Mouse (Mus musculus) retina, postnatal 1 day (tissue): ENCODE data around the gene Itga1.

ENCODE experiments used
- DNase-seq: peaks from one replicate; pipeline ENCODE4 v3.0.0-alpha.2; 2012

The Itga1 gene

DNA sequence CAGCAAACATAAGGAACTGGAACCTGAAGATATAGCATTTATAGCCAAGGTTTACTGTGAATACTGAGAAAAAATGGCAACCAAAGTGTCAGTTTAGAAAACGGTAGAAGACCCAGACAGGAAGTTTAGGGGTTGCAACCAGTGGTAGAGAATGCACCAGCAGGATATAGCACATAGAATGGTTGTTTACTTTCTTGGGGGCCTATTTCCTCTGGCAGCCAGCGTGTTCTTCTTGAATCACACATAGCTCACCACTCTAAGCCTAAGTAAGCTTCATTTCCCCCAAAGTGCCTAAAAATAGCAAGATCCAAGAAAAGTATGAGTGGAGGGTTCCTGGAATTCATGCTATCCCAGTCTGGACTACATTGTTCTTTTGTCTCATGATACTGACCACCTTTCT, 59.1 kb downstream of the Itga1 start:
- no peak for DNase-seq

DNA sequence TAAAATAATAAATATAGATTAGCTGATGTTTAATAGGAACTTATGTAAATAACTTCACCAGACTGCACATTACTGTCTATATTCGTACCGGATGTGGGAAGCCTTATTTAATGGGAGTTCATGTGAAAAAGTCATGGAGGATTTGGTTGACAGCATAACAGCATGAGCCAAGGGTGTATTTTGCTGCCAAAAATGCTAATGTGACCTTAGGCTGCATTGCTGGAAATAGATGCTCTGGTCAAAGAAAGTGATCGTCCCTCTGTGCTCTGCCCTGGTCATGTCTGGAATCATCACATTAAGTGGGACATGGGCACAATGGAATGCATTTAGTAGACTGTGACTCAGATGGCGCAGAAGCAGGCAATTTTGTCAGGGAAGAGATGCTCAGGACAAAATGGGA, 64.5 kb downstream of the Itga1 start:
- peak; percentile 18 for DNase-seq

DNA sequence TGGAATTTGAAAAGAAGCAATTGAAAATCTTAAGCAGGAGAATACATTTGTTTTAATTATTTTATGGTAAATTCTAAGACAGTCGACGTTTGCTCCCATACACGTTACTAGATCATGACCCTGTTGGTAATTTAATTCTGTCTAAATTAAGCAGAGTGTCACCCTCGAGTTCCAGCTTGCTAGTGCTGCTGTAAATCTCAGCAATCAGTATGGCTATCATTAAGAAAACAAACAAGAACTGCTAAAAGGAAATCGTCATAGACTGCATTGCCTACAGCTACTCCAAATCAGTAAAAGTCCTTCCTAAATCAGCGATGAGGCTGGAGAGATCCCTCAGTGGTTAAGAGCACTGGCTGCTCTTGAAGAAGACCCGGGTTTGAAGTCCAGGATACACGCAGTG, 66.4 kb downstream of the Itga1 start:
- no peak for DNase-seq

DNA sequence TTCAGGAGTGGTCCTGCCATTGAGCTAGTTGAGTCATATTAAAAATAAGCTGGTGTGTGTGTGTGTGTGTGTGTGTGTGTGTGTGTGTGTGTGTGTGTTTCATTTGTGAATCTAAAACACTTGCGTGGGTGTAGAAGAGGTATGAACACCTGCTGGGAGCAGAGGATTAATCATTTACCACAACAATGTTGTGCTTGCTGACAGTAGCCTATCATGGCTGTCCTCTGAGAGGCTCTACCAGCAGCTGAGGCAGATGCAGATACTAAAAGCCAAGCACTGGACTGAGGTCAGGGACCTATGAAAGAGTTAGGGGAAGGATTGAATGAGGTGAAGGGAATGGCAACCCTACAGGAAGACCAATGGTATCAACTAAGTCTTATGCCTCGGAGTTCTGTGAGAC, 68.6 kb downstream of the Itga1 start:
- DNase-seq: no peak

DNA sequence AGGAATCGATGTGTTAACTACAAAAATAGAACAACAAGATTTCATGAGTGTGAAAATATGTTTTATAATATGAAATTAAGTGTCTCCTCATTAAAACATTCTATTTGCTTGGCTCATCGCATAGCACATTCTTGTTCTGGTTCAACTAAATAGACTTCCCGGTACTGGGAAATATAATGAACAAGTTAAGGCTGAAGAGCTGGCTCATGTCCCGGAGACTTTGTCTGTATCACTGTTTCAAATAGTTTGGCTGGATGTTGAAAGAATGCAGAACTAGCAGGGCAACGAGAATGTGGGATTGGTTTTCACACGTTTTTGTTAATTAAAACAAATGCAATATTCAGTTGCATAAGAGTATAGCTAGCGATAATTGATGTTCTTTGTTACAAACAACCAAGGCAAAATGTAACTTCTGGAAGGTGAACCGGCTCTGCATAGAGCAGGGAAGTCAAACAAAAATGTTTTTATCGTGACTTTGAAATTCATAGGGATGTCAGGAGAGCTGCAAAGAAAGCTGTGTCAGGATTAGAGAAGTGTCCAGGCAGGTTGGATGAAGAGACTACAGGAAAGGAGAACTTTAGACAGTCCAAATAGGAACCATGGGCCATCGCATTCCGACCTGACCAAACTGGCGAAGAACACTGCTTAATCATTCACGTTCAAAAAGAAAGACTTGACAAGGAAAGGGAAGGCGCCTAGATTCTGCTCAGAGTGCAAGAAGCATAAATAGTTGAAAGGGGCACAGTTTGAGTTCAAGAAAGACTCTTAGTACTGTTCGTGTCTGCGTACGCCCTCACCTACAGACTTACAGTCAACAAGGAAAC, 70.4 kb downstream of the Itga1 start:
- DNase-seq: no peak

DNA sequence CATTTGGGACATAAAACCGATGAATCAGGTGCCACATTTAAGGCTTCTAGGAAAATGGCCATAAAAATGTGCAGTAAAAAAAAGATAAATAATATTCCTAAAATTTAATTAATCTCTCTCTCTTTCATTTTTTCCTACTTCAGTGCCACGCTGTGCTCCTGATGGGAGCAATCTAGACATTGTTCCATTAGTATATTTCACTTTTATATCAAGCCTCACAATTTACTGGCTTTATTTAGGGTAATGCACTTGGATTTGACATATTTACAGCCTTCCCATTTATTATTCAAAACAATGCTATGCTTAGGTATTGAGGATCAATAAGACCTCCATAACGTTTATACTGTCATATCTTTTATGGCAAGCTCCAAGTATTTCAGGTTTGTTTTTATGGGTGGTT, 76.4 kb downstream of the Itga1 start:
- DNase-seq: no peak

DNA sequence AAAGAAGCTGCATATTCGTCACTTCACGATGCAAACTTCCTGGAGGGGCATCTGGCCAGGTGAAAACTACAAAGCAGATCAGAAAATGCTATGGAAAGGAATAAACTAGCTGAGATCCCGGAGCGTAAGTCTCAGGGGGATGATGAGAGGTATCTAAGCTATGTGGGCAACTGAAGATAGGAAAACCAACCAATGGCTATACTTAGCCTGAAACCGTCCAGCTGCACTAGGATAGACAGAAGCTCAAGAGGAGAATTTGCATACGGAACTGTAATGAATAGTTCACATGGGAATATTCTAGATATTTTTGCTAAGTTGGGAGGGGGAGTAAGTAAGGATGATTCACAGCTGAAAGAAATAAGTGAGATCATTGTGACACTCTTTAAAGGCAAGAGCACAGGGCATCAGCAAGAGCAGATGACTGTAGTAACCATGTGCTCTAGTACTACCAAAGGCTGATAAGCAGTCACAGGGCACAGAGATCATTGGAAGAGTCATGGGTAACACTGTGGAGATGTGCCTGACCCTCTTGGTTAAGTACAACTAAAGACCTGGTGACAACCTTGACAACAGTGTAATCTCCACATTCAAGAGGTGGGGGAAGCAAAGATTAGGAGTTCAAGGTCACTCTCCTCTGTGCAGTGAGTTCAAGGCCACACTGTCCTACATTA, 79.5 kb downstream of the Itga1 start:
- no peak for DNase-seq

DNA sequence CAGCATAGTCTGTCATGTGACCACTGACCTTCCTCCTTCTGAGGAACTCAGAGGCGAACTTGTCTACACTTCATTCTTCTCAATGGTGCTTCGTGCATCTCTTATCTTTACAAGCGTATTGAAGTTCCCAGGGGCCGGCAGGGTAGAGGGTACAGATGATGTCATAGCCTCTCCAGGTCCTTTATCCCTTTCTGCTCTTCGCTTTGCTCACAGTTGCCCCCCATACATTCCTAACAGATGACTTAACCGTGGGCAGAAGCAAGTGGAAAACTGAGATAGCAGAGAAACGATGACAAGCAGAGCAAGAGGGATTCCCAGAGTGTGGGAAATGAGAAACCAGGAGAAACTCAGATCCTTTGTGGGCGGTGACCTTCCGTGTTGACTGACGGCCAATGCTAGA, 80.4 kb downstream of the Itga1 start:
- no peak for DNase-seq

DNA sequence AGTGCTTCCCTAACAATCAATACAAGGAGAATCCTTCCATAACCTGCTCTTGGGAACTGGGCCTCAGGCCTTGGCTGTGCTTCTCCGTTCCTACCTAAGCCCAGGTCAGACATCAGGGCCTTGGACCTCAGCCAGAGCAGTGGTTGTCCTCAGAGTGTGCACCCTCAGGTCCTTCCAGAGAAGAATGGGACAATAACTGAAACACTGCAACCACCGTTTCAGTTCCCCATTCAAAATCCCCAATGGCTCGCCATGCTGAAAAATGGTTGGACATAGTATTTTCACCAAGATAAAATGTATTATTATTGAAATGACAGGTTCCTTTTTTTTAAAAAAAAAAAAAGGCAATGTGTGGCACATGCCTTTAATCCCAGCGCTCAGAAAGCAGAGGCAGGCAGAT, 81.0 kb downstream of the Itga1 start:
- DNase-seq: no peak

DNA sequence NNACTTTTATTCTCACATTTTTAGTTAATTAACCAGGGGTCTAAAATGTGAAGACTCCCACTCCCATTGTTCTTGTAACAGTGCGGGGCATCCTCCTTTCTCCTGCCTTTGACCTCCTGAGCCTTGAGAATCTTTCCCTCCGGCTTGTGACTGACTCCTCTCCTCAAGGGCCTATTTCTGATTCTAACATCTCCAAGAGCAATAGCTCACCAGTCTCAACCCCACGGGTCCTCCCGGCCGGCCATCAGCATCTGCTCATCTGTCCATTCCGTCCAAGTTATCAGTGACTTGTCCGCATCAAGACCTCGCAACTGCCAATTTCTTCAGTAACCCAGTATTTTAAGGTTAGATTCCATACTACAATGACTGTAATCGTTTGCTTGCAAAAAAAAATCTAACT, 84.2 kb downstream of the Itga1 start:
- no peak for DNase-seq

DNA sequence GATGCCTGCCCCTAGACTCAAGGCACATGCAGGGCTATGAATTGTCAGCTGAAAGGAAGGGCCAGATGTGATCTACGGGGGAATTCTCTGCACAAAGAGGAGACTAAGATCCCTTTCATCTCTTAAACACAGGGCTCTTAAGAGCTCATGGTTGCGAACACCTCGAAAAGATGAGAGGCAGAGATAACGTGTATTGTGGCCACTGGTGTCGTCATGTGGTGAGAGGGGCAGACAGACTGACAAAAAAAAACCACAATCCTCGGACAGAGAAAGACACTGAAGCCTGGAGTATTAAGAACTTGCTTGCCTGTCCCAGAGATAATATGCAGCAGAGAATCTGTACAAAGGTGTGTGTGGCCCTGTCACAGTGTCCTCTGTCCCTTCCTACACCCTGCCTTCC, 90.2 kb downstream of the Itga1 start:
- DNase-seq: no peak

DNA sequence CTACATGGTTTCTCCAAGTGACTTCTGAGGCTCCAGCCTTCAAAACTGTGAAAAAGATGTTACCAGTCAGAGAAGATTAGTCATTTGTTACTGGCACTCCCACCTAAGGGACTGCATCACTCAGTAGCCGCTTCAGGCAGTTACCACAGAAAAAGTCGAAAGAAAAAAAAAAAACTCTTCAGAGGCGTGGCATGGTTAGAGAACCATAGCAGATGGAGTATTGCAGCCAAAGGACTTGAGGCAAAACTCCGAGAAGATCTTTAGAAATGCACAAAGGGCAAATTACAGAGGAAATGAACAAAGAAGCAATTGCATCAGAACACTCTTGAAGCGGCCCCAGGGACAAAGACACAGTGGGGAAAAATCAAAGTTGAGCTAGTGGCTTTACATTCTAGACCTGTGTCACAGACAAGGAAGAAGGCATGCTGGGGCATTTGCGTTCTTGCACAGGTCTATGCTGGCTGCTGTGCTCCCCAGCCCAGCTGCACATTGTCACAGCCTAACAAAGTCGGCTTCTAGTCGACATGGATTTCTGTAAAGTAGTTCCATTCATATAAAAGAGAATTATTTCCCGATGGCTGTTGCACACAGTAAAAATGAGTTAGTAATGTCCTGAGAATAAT, 95.4 kb downstream of the Itga1 start:
- DNase-seq: no peak

DNA sequence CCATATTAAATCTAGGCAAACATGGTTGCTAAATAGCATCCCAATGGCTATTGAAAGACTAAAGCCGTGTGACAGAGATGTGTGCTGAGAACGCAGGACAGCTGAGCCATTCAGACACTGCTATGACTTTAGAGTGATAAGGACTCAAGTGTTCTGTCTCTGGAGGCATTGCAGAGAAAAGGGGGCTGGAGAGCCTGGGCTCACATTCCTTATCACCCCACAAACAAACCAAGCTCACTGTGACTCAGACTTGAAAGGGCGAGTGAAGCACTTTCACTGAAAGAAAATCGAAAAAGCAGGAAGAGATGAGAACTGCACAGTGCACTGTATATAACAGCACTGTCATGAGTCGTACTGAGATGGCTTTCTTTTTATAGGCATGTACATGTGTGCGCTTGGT, 96.4 kb downstream of the Itga1 start:
- DNase-seq: no peak

DNA sequence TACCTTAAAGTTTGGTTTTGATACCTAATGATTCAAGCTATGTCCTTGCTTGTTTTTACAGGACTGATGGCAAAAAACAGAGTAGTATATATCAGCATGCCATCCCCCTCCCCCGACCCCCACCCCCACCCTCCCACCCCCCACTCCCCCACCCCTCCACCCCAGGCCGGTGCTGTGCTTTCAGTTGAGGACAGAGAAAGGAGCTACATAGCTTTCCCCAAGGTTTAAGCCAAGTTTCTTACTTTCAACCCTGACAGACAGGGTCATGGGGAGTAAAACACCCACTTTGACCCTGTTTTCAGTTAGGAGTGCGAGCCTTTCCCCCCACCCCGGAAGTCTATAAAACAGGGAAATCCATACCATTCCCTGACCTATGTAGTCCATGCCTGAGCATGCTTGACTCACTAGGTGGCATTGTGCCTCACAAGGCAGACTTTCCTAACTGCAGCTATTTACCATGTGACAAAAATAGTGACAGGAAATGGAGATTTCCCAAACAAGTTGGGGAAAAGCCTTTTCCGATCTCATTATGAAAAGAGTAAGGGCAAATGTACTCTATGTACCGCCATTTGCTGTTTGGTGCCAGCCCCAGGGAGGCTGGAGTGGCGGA, 98.2 kb downstream of the Itga1 start:
- no peak for DNase-seq

DNA sequence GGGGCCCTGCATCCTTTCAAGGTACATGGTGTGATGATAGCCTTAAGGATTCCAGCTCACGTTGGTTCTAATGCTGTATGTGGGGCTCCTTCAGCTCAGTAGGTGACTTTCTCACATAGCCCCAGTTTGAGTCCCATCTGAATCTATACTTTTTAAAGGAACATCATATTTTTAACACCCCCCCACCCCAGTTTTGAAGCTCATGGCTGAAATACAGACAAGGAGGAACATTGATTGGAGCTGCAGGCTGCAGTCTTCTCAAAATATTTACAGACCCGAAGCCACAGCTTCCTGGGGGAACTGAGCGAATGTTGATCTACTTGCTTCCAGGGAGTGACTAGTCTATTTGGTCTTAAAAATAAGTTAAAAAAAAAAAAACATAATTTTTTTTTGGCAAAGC, 98.9 kb downstream of the Itga1 start:
- no peak for DNase-seq

DNA sequence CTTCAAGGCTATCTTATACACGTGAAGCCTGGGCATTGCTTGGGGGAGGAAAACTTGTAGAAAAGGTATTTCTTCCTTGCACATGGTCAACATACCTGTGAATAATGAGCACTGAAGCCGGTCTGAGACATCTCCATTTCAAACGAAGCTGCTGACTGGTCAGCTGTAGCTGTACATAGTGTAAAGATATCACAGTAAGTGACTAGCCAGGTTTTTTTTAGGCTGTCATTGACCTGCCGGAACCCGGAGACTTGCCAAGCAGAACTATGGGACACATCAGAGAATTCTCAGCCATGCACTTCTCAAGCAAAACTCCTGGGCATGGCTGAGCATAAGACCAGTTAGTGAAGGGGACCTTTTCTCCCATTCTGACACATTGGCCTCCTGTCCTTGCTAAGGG, 99.6 kb downstream of the Itga1 start:
- DNase-seq: no peak

DNA sequence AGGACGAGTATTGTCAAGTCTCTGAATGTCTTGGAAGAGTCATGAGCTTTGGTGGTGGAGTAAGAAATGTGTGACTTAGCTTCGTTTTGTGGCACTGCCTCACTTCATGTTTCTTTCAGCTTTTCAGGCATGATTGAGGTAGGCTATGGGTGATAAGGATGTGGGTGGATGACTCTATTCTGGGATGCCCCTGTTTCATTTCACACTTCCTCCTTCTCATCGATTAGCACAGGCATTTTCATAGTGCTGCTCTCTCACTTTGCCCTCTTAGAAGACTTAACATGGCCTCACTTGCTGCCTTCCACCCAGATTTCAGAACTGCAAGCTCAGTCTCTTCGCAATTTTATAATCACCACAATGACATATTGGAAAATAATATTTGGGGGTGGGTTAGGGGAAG, 102.2 kb downstream of the Itga1 start:
- no peak for DNase-seq

DNA sequence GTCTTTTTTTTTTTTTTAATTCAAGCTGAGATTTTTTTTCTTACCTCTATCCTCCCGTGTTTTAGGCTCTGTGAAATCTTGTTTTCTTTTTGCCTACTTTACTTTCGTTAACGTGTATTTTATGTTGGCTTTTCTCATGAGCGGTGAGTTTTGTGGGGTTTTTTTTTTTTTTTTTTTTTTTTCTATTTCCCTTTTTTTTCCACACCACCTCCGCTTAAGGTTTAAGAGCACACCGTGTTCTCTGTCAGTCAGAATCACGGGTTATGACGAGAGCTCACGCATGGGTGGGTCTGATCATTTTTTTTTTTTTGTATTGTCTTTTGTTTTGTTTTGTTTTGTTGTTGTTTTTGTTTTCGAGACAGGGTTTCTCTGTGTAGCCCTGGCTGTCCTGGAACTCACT, 103.7 kb downstream of the Itga1 start:
- no peak for DNase-seq

DNA sequence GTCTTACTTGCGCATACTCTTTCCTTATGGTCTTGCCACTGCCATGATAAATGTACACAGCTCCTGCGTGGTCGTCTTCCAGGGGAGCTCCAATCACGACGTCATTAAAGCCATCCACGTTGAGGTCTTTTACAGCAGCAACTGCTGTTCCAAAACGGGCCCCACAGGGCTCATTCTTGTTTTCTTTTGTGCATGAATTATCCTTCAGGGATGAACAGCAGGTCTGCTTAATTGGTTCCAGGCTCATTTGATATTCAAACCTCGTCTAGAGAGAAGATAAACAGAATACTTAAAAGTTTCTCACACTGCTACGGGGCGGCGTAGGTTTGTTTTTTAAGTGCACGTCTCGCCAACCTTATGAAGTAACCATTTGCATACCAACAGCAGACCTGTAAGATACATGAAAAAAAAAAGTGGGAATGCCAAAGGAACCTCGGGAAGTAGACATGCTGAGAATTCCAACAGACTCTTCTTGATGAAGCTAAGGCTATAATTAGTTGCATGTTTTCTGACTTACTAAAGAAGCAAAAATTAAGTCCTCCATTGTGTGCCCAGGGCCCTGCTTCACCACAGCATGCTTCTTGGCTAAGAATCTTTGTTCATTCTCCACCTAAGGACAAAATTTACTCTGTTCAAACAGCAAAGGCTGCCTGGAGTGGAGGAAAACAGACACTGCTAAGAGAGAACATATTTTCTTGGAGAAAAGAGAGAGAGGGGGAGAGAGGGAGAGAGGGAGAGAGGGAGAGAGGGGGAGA, 109.3 kb downstream of the Itga1 start:
- DNase-seq: peak; percentile 24

DNA sequence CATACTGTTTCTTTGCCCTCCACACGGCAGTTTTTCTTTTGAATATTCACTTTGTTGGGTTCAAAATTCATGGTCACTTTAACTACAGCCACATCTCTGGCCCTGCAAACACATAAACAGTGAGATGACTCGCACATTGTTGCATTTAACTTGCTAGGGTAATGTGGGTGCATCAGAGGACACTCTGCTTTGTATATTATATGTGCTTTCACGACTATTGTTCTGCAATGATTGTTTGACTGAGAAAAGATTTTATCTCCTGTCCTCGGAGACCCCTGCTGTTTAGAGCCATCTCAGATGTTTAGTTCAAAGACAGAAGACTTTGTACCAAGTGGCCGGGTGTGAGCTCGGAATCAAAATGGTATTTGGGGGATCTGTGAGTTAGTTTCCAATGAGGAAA, 114.1 kb downstream of the Itga1 start:
- no peak for DNase-seq

DNA sequence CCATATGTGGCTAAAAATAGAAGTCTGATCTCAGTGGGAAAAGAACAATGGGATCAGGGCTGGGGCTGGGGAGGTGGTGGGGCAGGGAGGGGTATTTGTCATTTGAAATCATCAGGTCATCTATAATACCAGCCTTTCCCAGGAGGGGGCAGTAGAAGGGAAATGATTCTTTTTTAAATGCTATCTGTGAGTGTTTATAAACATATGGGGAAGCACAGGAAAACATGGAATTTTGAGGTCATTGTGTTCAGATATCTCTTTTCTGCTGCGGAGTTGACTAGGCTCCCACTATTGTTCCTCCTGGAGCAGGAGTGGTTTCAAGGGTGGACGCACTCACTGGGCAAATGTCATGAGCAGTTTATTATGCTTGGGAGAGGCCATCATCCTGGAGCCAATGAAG, 114.6 kb downstream of the Itga1 start:
- peak; percentile 44 for DNase-seq

DNA sequence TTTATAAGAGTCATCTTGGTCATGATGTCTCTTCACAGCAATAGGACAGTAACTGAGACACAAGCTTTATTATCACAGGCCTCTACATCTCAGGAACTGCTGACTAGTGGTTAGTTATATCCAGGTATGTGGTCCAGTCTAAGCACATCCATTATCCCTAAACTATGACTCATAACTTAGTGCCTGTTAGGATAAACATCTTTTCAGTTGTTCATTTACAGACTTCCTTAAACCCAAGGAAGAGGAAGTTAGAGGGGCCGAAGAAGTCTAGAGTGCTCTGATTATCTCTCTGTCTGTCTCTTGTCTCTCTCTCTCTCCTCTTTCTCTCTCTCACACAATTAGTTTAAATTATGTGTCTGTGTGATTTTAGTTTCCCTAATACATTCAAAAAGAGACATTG, 117.1 kb downstream of the Itga1 start:
- DNase-seq: no peak

DNA sequence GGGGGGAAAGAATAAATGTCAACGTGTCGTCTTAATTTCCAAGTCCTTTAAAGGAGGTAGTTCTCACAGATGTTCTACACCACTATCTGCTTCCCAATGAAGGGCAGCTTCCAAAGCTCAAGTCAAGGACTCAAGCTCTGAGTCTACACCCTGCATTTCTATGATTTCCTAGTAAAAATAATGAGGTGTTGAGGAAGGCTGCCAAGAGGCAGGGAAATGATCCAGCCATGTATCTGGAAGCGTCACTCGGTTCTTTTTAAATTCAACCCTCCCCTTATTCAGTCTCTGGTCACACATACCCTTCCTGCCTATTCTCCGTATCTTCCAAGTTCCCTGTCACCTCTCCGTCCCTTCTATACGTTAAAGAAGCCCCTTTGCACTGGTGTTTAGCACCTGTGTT, 118.6 kb downstream of the Itga1 start:
- no peak for DNase-seq
